Mouse (Mus musculus) cerebellum, postnatal 10 days (tissue): ENCODE measurements around the gene Stk10.
"Not testable (repeated sequence)": the region's sequence is repeated elsewhere in the genome, so short reads cannot be mapped to it uniquely, and the experiment has no call there.

Experiments used
- DNase-seq, 2 experiments: peaks; one replicate each; pipeline ENCODE4 v3.0.0; 2021; ENCODE audit warnings: mixed read lengths in 2 of 2

Stk10 gene

GRCm38 (mm10) chr11:32605131-32605860 lies 72.2 kb downstream of the Stk10 start:
- DNase-seq, result peak in 1 of 2 experiments; percentile 50

GRCm38 (mm10) chr11:32605907-32606306 lies 72.8 kb downstream of the Stk10 start:
- DNase-seq, result no peak

GRCm38 (mm10) chr11:32607319-32607718 lies 74.2 kb downstream of the Stk10 start:
- no peak for DNase-seq

- no peak for DNase-seq
Measured at GRCm38 (mm10) chr11:32610616-32611015, 77.5 kb downstream of the Stk10 start.

GRCm38 (mm10) chr11:32612304-32612703 lies 79.2 kb downstream of the Stk10 start:
- no peak for DNase-seq

- DNase-seq, result no peak
Measured at GRCm38 (mm10) chr11:32614463-32614862, 81.4 kb downstream of the Stk10 start.

- DNase-seq, result no peak
Measured at GRCm38 (mm10) chr11:32615561-32615960, 82.5 kb downstream of the Stk10 start.

GRCm38 (mm10) chr11:32616091-32616490 lies 83.0 kb downstream of the Stk10 start:
- DNase-seq, result no peak

GRCm38 (mm10) chr11:32618036-32618435 lies 84.9 kb downstream of the Stk10 start:
- no peak for DNase-seq

GRCm38 (mm10) chr11:32618641-32619040 lies 85.5 kb downstream of the Stk10 start:
- DNase-seq, result not testable (repeated sequence)

GRCm38 (mm10) chr11:32619257-32619816 lies 86.2 kb downstream of the Stk10 start:
- DNase-seq, result peak in 1 of 2 experiments; percentile 53

- DNase-seq, result no peak
Measured at GRCm38 (mm10) chr11:32619866-32620456, 86.9 kb downstream of the Stk10 start.

GRCm38 (mm10) chr11:32621831-32622478 lies 88.8 kb downstream of the Stk10 start:
- peak; percentile 84 to 91 for DNase-seq

- peak; percentile 70 to 73 for DNase-seq
Measured at GRCm38 (mm10) chr11:32622479-32623190, 89.5 kb downstream of the Stk10 start.

- peak; percentile 95 to 97 for DNase-seq
Measured at GRCm38 (mm10) chr11:32623236-32623635, 90.1 kb downstream of the Stk10 start.

- peak in 1 of 2 experiments; percentile 43 for DNase-seq
Measured at GRCm38 (mm10) chr11:32623912-32624311, 90.8 kb downstream of the Stk10 start.

GRCm38 (mm10) chr11:32625677-32626076 lies 92.6 kb downstream of the Stk10 start:
- DNase-seq, result peak; percentile 79 to 83

GRCm38 (mm10) chr11:32626079-32626478 lies 93.0 kb downstream of the Stk10 start:
- DNase-seq, result no peak

- DNase-seq, result no peak
Measured at GRCm38 (mm10) chr11:32627900-32628299, 94.8 kb downstream of the Stk10 start.

- no peak for DNase-seq
Measured at GRCm38 (mm10) chr11:32629713-32630211, 96.7 kb downstream of the Stk10 start.

- DNase-seq, result no peak
Measured at GRCm38 (mm10) chr11:32632671-32633070, 99.6 kb downstream of the Stk10 start.

- no peak for DNase-seq
Measured at GRCm38 (mm10) chr11:32633542-32633941, 100.4 kb downstream of the Stk10 start.

GRCm38 (mm10) chr11:32634143-32634542 lies 101.0 kb downstream of the Stk10 start:
- no peak for DNase-seq
